Mouse (Mus musculus): Measurements from ENCODE around the gene Ccnd1. TPM values are rescaled to one million over a fixed set of nuclear protein-coding genes. Genes with fewer than 3 reads are reported as not detected.

Gene Ccnd1
- polyA plus RNA-seq, 1 experiment from 2014 or later = 19.2 TPM

- Histone ChIP-seq H3K27ac (replicated peaks) (no peak overlapping the region), H3K4me3 (replicated peaks) (no peak overlapping the region), H3K4me1 (no peaks in the 10 kb centered on the region), H3K27me3 (replicated peaks) (no peaks in the 10 kb centered on the region), H3K9me3 (replicated peaks) (no peaks in the 10 kb centered on the region), H3K9ac (replicated peaks) (no peak overlapping the region), H3K4me2 (no peak overlapping the region), H3K36me3 (no peaks in the 10 kb centered on the region)
- 84% methylated on average over 4 of the region's 4 CpGs for WGBS
- ATAC-seq (ENCODE audit: low FRiP score) = no peak
Observed at GRCm38 (mm10) chr7:144964316-144964715, 24.6 kb upstream of the Ccnd1 start.

- ATAC-seq (ENCODE audit: low FRiP score) = no peak
- H3K4me1 ChIP-seq = no peaks in the 10 kb centered on the region
- no peaks in the 10 kb centered on the region for H3K9me3 ChIP-seq (replicated peaks)
- WGBS = 94% methylated on average over 1 of the region's 1 CpGs
- H3K4me3 ChIP-seq (replicated peaks) = no peak overlapping the region
- H3K27me3 ChIP-seq (replicated peaks) = no peaks in the 10 kb centered on the region
- no peaks in the 10 kb centered on the region for H3K36me3 ChIP-seq
- no peak overlapping the region for H3K27ac ChIP-seq (replicated peaks)
- H3K9ac ChIP-seq (replicated peaks) = no peak overlapping the region
- no peak overlapping the region for H3K4me2 ChIP-seq
Observed at GRCm38 (mm10) chr7:144963911-144964310, 24.2 kb upstream of the Ccnd1 start.

GRCm38 (mm10) chr7:144958509-144959395, 19.0 kb upstream of the Ccnd1 start:
- no peak for ATAC-seq (ENCODE audit: low FRiP score)

GRCm38 (mm10) chr7:144943254-144943653, 3.5 kb upstream of the Ccnd1 start:
- Histone ChIP-seq H3K27me3 (replicated peaks) (peaks cover 58% of the 10 kb centered on the region), H3K27ac (replicated peaks) (no peak overlapping the region), H3K4me1 (peaks cover 52% of the 10 kb centered on the region), H3K4me3 (replicated peaks) (peak overlapping the region; percentile 52), H3K9ac (replicated peaks) (peak overlapping the region; percentile 52), H3K9me3 (replicated peaks) (no peaks in the 10 kb centered on the region), H3K36me3 (no peaks in the 10 kb centered on the region), H3K4me2 (peak overlapping the region; percentile 100)
- under 1% methylated on average over 45 of the region's 45 CpGs for WGBS
- ATAC-seq (ENCODE audit: low FRiP score) = peak; percentile 40

More at GRCm38 (mm10) chr7:144958509-144959395, 19.0 kb upstream of the Ccnd1 start:
- WGBS = 69% methylated on average over 12 of the region's 12 CpGs
- Histone ChIP-seq H3K4me2 (no peak overlapping the region), H3K4me3 (replicated peaks) (no peak overlapping the region), H3K9me3 (replicated peaks) (no peaks in the 10 kb centered on the region), H3K27me3 (replicated peaks) (no peaks in the 10 kb centered on the region), H3K9ac (replicated peaks) (no peak overlapping the region), H3K27ac (replicated peaks) (no peak overlapping the region), H3K4me1 (no peaks in the 10 kb centered on the region), H3K36me3 (no peaks in the 10 kb centered on the region)

- H3K4me1 ChIP-seq = peaks cover 57% of the 10 kb centered on the region
- H3K4me3 ChIP-seq (replicated peaks) = peak overlapping the region; percentile 52
- no peaks in the 10 kb centered on the region for H3K36me3 ChIP-seq
- H3K4me2 ChIP-seq = peak overlapping the region; percentile 100
- WGBS = under 1% methylated on average over 20 of the region's 20 CpGs
- H3K9ac ChIP-seq (replicated peaks) = peak overlapping the region; percentile 52
- peaks cover 63% of the 10 kb centered on the region for H3K27me3 ChIP-seq (replicated peaks)
- H3K27ac ChIP-seq (replicated peaks) = no peak overlapping the region
- no peaks in the 10 kb centered on the region for H3K9me3 ChIP-seq (replicated peaks)
- ATAC-seq (ENCODE audit: low FRiP score) = 0 out of 2 replicates have a peak, but pooled peaks have one; percentile 6
Observed at GRCm38 (mm10) chr7:144942744-144943135, 3.0 kb upstream of the Ccnd1 start.

- no peaks in the 10 kb centered on the region for H3K36me3 ChIP-seq
- H3K27me3 ChIP-seq (replicated peaks) = peaks cover 63% of the 10 kb centered on the region
- peak overlapping the region; percentile 100 for H3K4me2 ChIP-seq
- WGBS = under 1% methylated on average over 35 of the region's 35 CpGs
- H3K4me3 ChIP-seq (replicated peaks) = peak overlapping the region; percentile 52
- no peak overlapping the region for H3K9ac ChIP-seq (replicated peaks)
- peaks cover 61% of the 10 kb centered on the region for H3K4me1 ChIP-seq
- 0 out of 2 replicates have a peak, but pooled peaks have one; percentile 2 for ATAC-seq (ENCODE audit: low FRiP score)
- no peaks in the 10 kb centered on the region for H3K9me3 ChIP-seq (replicated peaks)
- peak overlapping the region; percentile 75; the same call in 1 of the 2 replicates for H3K27ac ChIP-seq (replicated peaks)
Observed at GRCm38 (mm10) chr7:144942071-144942743, 2.5 kb upstream of the Ccnd1 start.

GRCm38 (mm10) chr7:144941242-144941831, 1.6 kb upstream of the Ccnd1 start:
- peaks cover 63% of the 10 kb centered on the region for H3K27me3 ChIP-seq (replicated peaks)
- no peaks in the 10 kb centered on the region for H3K9me3 ChIP-seq (replicated peaks)
- H3K4me3 ChIP-seq (replicated peaks) = peak overlapping the region; percentile 45
- ATAC-seq (ENCODE audit: low FRiP score) = peak; percentile 39
- WGBS = under 1% methylated on average over 37 of the region's 39 CpGs
- peak overlapping the region; percentile 100 for H3K4me2 ChIP-seq
- H3K27ac ChIP-seq (replicated peaks) = peak overlapping the region; percentile 75
- peaks cover 65% of the 10 kb centered on the region for H3K4me1 ChIP-seq
- no peaks in the 10 kb centered on the region for H3K36me3 ChIP-seq
- peak overlapping the region; percentile 45 for H3K9ac ChIP-seq (replicated peaks)

- under 1% methylated on average over 11 of the region's 11 CpGs for WGBS
- peaks cover 63% of the 10 kb centered on the region for H3K27me3 ChIP-seq (replicated peaks)
- H3K4me3 ChIP-seq (replicated peaks) = no peak overlapping the region
- no peak overlapping the region for H3K9ac ChIP-seq (replicated peaks)
- H3K4me2 ChIP-seq = peak overlapping the region; percentile 100
- peaks cover 72% of the 10 kb centered on the region for H3K4me1 ChIP-seq
- H3K36me3 ChIP-seq = no peaks in the 10 kb centered on the region
- no peaks in the 10 kb centered on the region for H3K9me3 ChIP-seq (replicated peaks)
- ATAC-seq (ENCODE audit: low FRiP score) = no peak
- no peak overlapping the region for H3K27ac ChIP-seq (replicated peaks)
Observed at GRCm38 (mm10) chr7:144940585-144940984, 860 bp upstream of the Ccnd1 start.

GRCm38 (mm10) chr7:144940003-144940571, 362 bp upstream of the Ccnd1 start:
- Histone ChIP-seq H3K27me3 (replicated peaks) (peaks cover 62% of the 10 kb centered on the region), H3K4me2 (peak overlapping the region; percentile 100), H3K9ac (replicated peaks) (no peak overlapping the region), H3K4me1 (peaks cover 76% of the 10 kb centered on the region), H3K9me3 (replicated peaks) (no peaks in the 10 kb centered on the region), H3K4me3 (replicated peaks) (peak overlapping the region; percentile 48), H3K36me3 (no peaks in the 10 kb centered on the region), H3K27ac (replicated peaks) (0 out of 2 replicates have a peak overlapping the region, but pooled peaks have one; percentile 11)
- under 1% methylated on average over 22 of the region's 22 CpGs for WGBS
- ATAC-seq (ENCODE audit: low FRiP score) = no peak

GRCm38 (mm10) chr7:144938661-144939343, 923 bp downstream of the Ccnd1 start:
- Histone ChIP-seq H3K4me1 (peaks cover 76% of the 10 kb centered on the region), H3K27me3 (replicated peaks) (peaks cover 51% of the 10 kb centered on the region)

More at GRCm38 (mm10) chr7:144938661-144939343, 923 bp downstream of the Ccnd1 start:
- under 1% methylated on average over 32 of the region's 32 CpGs for WGBS
- peak overlapping the region; percentile 37 for H3K9ac ChIP-seq (replicated peaks)
- ATAC-seq (ENCODE audit: low FRiP score) = no peak
- H3K27ac ChIP-seq (replicated peaks) = no peak overlapping the region; the same call in 1 of the 2 replicates
- H3K9me3 ChIP-seq (replicated peaks) = no peaks in the 10 kb centered on the region
- H3K4me3 ChIP-seq (replicated peaks) = peak overlapping the region; percentile 48
- H3K36me3 ChIP-seq = no peaks in the 10 kb centered on the region
- H3K4me2 ChIP-seq = peak overlapping the region; percentile 100
